Mouse (Mus musculus) liver, postnatal 0 days (tissue): ENCODE measurements around the gene Tspan18.

Source experiments
- CTCF ChIP-seq: sonication (generic); IDR thresholded peaks from 2 replicates; pipeline ENCODE4 v1.5.1; 2016; ENCODE audit warnings: antibody characterized with exemption, low read depth
- EP300 ChIP-seq: IDR thresholded peaks from 2 replicates; pipeline ENCODE4 v1.6.1; 2016; ENCODE audit warnings: antibody characterized with exemption, low read depth, mild to moderate bottlenecking

- no peak for TF ChIP-seq CTCF
- TF ChIP-seq EP300, result no peak
Measured at GRCm38 (mm10) chr2:93372097-93372571, 37.8 kb upstream of the Tspan18 start.
